Mouse (Mus musculus) kidney, postnatal 0 days (tissue): ENCODE results near the gene Sprr2a3. TPM values are rescaled to one million over a fixed set of nuclear protein-coding genes. Genes with fewer than 3 reads are reported as not detected.
"Not testable (repeated sequence)": the region's sequence is repeated elsewhere in the genome, so short reads cannot be mapped to it uniquely, and the experiment has no call there.

Experiments
- ATAC-seq: fragments of 200-750 bp; cut with Nextera tagmentation; replicated peaks from 2 replicates; pipeline ENCODE4 v1.8.0; 2017; ENCODE audit warnings: low read depth, moderate number of reproducible peaks, moderate TSS enrichment, moderate library complexity; ENCODE audit not compliant: low FRiP score
- DNase-seq: peaks from one replicate; pipeline ENCODE4 v3.0.0-alpha.2; 2016; ENCODE audit warnings: low spot score
- H3K27ac ChIP-seq: fragments of 300-500 bp; sonication (generic); 2 replicates; pipeline ENCODE4 v1.5.1; 2014; ENCODE audit warnings: mild to moderate bottlenecking
- H3K27me3 ChIP-seq: fragments of 300-500 bp; sonication (generic); 2 replicates; pipeline ENCODE4 v1.6.1; 2014; ENCODE audit warnings: low read length, mixed read lengths; ENCODE audit not compliant: insufficient read depth
- H3K36me3 ChIP-seq: fragments of 300-500 bp; sonication (generic); 2 replicates; pipeline ENCODE4 v1.6.1; 2014; ENCODE audit warnings: low read length, mixed read lengths; ENCODE audit not compliant: insufficient read depth
- H3K4me1 ChIP-seq: fragments of 300-500 bp; sonication (generic); replicated peaks from 2 replicates; pipeline ENCODE4 v1.6.1; 2014; ENCODE audit warnings: antibody characterized with exemption, low read length, mixed read lengths; ENCODE audit not compliant: insufficient read depth
- H3K4me2 ChIP-seq: fragments of 300-500 bp; sonication (generic); 2 replicates; pipeline ENCODE4 v1.6.1; 2014; ENCODE audit warnings: mild to moderate bottlenecking, low read length, moderate library complexity, mixed read lengths
- H3K4me3 ChIP-seq: fragments of 300-500 bp; sonication (generic); replicated peaks from 2 replicates; pipeline ENCODE4 v1.5.1; 2014; ENCODE audit warnings: low read depth, low read length
- H3K9ac ChIP-seq: fragments of 300-500 bp; sonication (generic); 2 replicates; pipeline ENCODE4 v1.6.1; 2014; ENCODE audit warnings: low read depth, low read length
- H3K9me3 ChIP-seq: fragments of 300-500 bp; sonication (generic); replicated peaks from 2 replicates; pipeline ENCODE4 v1.6.1; 2016; ENCODE audit warnings: low read length, inconsistent platforms, mixed read lengths
- WGBS: fragments of 180-500 bp; shearing (Covaris S2); extraction: QIAGEN DNeasy Blood & Tissue Kit; methylation state at CpG from one replicate; pipeline ENCODE4 v1.1.7; 2014; 5-methylcytosine and 5-hydroxymethylcytosine counted together
- polyA plus RNA-seq: library from polyadenylated mRNA; unstranded; fragments of >200 nt; fragmentation: Nextera tagmentation; extraction: Ambion mirVana; gene quantifications from 2 replicates; pipeline ENCODE4 v1.2.1, GENCODE M21; 2015

Gene Sprr2a3
- 1.2 and 6.0 TPM in 2 replicates for polyA plus RNA-seq

GRCm38 (mm10) chr3:92285101-92285500 lies at the start of gene Sprr2a3:
Gene Sprr2a3, plus strand, starts transcription at chr3:92285417.
- not testable (repeated sequence) for H3K4me3 ChIP-seq, H3K9me3 ChIP-seq

GRCm38 (mm10) chr3:92236463-92237189 lies 48.6 kb upstream of the Sprr2a3 start:
- H3K4me3 ChIP-seq, DNase-seq, H3K36me3 ChIP-seq, H3K4me1 ChIP-seq, H3K9me3 ChIP-seq, H3K27me3 ChIP-seq, H3K27ac ChIP-seq, H3K9ac ChIP-seq, H3K4me2 ChIP-seq: not testable (repeated sequence)
- WGBS: no CpG with 5 or more reads among the region's 5 CpGs
- peak; percentile 29; the same call in 1 of the 2 replicates for ATAC-seq

More at GRCm38 (mm10) chr3:92285101-92285500, at the start of gene Sprr2a3:
- H3K36me3 ChIP-seq, H3K4me1 ChIP-seq, H3K4me2 ChIP-seq, DNase-seq, H3K27me3 ChIP-seq, H3K9ac ChIP-seq, H3K27ac ChIP-seq, ATAC-seq: not testable (repeated sequence)
- 77% methylated on average over 1 of the region's 1 CpGs for WGBS

GRCm38 (mm10) chr3:92238736-92239135 lies 46.5 kb upstream of the Sprr2a3 start:
- H3K9me3 ChIP-seq, H3K4me2 ChIP-seq, DNase-seq, H3K4me1 ChIP-seq, H3K4me3 ChIP-seq, H3K27me3 ChIP-seq, H3K27ac ChIP-seq, H3K36me3 ChIP-seq, ATAC-seq, H3K9ac ChIP-seq: not testable (repeated sequence)

- H3K9me3 ChIP-seq, H3K4me2 ChIP-seq, H3K27me3 ChIP-seq, DNase-seq, H3K9ac ChIP-seq, ATAC-seq, H3K36me3 ChIP-seq, H3K4me1 ChIP-seq, H3K27ac ChIP-seq, H3K4me3 ChIP-seq: not testable (repeated sequence)
- WGBS: no CpG with 5 or more reads among the region's 1 CpGs
Observed at GRCm38 (mm10) chr3:92239197-92239596, 46.0 kb upstream of the Sprr2a3 start.

- H3K4me2 ChIP-seq, H3K36me3 ChIP-seq, ATAC-seq, H3K4me1 ChIP-seq, H3K9ac ChIP-seq, H3K27me3 ChIP-seq, H3K4me3 ChIP-seq, DNase-seq, H3K9me3 ChIP-seq, H3K27ac ChIP-seq: not testable (repeated sequence)
Observed at GRCm38 (mm10) chr3:92244833-92245232, 40.4 kb upstream of the Sprr2a3 start.

GRCm38 (mm10) chr3:92246245-92246644 lies 39.0 kb upstream of the Sprr2a3 start:
- not testable (repeated sequence) for H3K27me3 ChIP-seq, H3K4me2 ChIP-seq, H3K9me3 ChIP-seq, H3K4me1 ChIP-seq, H3K27ac ChIP-seq, DNase-seq, H3K36me3 ChIP-seq, H3K9ac ChIP-seq, H3K4me3 ChIP-seq
- no CpG with 5 or more reads among the region's 10 CpGs for WGBS
- ATAC-seq: peak; percentile 84

- H3K4me1 ChIP-seq, ATAC-seq, H3K27ac ChIP-seq: not testable (repeated sequence)
Observed at GRCm38 (mm10) chr3:92248494-92248893, 36.7 kb upstream of the Sprr2a3 start.

GRCm38 (mm10) chr3:92250450-92250849 lies 34.8 kb upstream of the Sprr2a3 start:
- DNase-seq, H3K4me2 ChIP-seq, H3K36me3 ChIP-seq, H3K27ac ChIP-seq, H3K9me3 ChIP-seq, H3K9ac ChIP-seq, H3K4me1 ChIP-seq, H3K27me3 ChIP-seq, ATAC-seq, H3K4me3 ChIP-seq: not testable (repeated sequence)
- 96% methylated on average over 1 of the region's 2 CpGs for WGBS

More at GRCm38 (mm10) chr3:92248494-92248893, 36.7 kb upstream of the Sprr2a3 start:
- not testable (repeated sequence) for H3K4me3 ChIP-seq, H3K27me3 ChIP-seq, H3K9ac ChIP-seq, H3K9me3 ChIP-seq, DNase-seq, H3K4me2 ChIP-seq, H3K36me3 ChIP-seq

- H3K27ac ChIP-seq, H3K27me3 ChIP-seq, H3K9me3 ChIP-seq, H3K4me1 ChIP-seq, H3K9ac ChIP-seq, H3K4me3 ChIP-seq, DNase-seq, H3K36me3 ChIP-seq, H3K4me2 ChIP-seq: not testable (repeated sequence)
- WGBS: no CpG with 5 or more reads among the region's 8 CpGs
- peak; percentile 71; the same call in 1 of the 2 replicates for ATAC-seq
Observed at GRCm38 (mm10) chr3:92253860-92254259, 31.4 kb upstream of the Sprr2a3 start.
